9 mouse cellular contexts compared by ENCODE assay signal in genomic region chr15:31417796-31418685, GRCm38 (mm10). TPM values are rescaled to one million over a fixed set of nuclear protein-coding genes. Genes with fewer than 3 reads are reported as not detected.
A peak's percentile ranks its signal among the peaks of the same experiment; 100 is the strongest.
DNase-seq lines count a peak whose midpoint lies in the region; ATAC-seq and TF ChIP-seq lines count a peak whose summit lies in the region.
"Had no signal": no experiment of that assay in that cellular context is flagged by ENCODE, and none has a peak within 500 bp of the region (broad histone marks: within the 10 kb centered on the region; RNA-seq: fewer than 3 reads in every experiment).

No protein-coding gene starts in this region.

- no peaks in the 10 kb centered on the region for H3K27me3 ChIP-seq in heart, embryonic 11.5 days (ENCODE audit: control insufficient read depth, insufficient read depth, low read length)
- no peaks in the 10 kb centered on the region for H3K27me3 ChIP-seq in kidney, embryonic 14.5 days (ENCODE audit: control insufficient read depth, insufficient read depth, low read length)
- H3K27me3 ChIP-seq in liver, embryonic 14.5 days (ENCODE audit: control insufficient read depth, insufficient read depth, low read length), result no peaks in the 10 kb centered on the region
- no peaks in the 10 kb centered on the region for H3K27me3 ChIP-seq in neural tube, embryonic 14.5 days (ENCODE audit: control insufficient read depth, insufficient read depth, low read length)

- H3K9me3 ChIP-seq in heart, embryonic 11.5 days (replicated peaks; ENCODE audit: control insufficient read depth, low read length), result no peaks in the 10 kb centered on the region
- no peaks in the 10 kb centered on the region for H3K9me3 ChIP-seq in kidney, embryonic 14.5 days (ENCODE audit: control insufficient read depth, low read length)
- no peaks in the 10 kb centered on the region for H3K9me3 ChIP-seq in liver, embryonic 14.5 days (ENCODE audit: control insufficient read depth, low read length)
- H3K9me3 ChIP-seq in neural tube, embryonic 14.5 days (ENCODE audit: control insufficient read depth, low read length), result no peaks in the 10 kb centered on the region

- H3K9ac ChIP-seq in heart, embryonic 11.5 days (ENCODE audit: low read depth, low read length), result peak overlapping the region; percentile 28; the same call in 1 of the 2 replicates
- H3K9ac ChIP-seq in kidney, embryonic 14.5 days (ENCODE audit: low read depth, low read length), result no peak overlapping the region
- no peak overlapping the region for H3K9ac ChIP-seq in liver, embryonic 14.5 days (replicated peaks)
- no peak overlapping the region for H3K9ac ChIP-seq in neural tube, embryonic 14.5 days (replicated peaks; ENCODE audit: low read depth, low read length)

- no peak for TF ChIP-seq EP300 in liver, embryonic 14.5 days (IDR thresholded peaks at IDR 0.05; ENCODE audit: low read depth)

- peak; percentile 55; the same call in 1 of the 2 replicates for ATAC-seq in heart, embryonic 11.5 days (replicated peaks; ENCODE audit: insufficient number of reproducible peaks, low FRiP score, low TSS enrichment)
- ATAC-seq in kidney, embryonic 14.5 days (ENCODE audit: low FRiP score, low TSS enrichment), result peak; percentile 46; the same call in 1 of the 2 replicates
- ATAC-seq in liver, embryonic 14.5 days (ENCODE audit: insufficient read depth), result peak; percentile 73
- 0 out of 2 replicates have a peak, but pooled peaks have one; percentile 31 for ATAC-seq in neural tube, embryonic 14.5 days (ENCODE audit: low read depth)

- H3K27ac ChIP-seq in heart, embryonic 11.5 days (ENCODE audit: low read depth, low read length), result no peak overlapping the region
- no peak overlapping the region for H3K27ac ChIP-seq in kidney, embryonic 14.5 days (ENCODE audit: low read depth, low read length)
- H3K27ac ChIP-seq in liver, embryonic 14.5 days, result no peak overlapping the region
- no peak overlapping the region for H3K27ac ChIP-seq in neural tube, embryonic 14.5 days (ENCODE audit: low read depth, low read length)

- no peak for TF ChIP-seq CTCF in liver, embryonic 14.5 days (IDR thresholded peaks at IDR 0.05; ENCODE audit: low read depth)

- no peaks in the 10 kb centered on the region for H3K36me3 ChIP-seq in heart, embryonic 11.5 days (ENCODE audit: control insufficient read depth, insufficient read depth, low read length)
- no peaks in the 10 kb centered on the region for H3K36me3 ChIP-seq in kidney, embryonic 14.5 days (ENCODE audit: control insufficient read depth, insufficient read depth, low read length)
- H3K36me3 ChIP-seq in liver, embryonic 14.5 days (replicated peaks; ENCODE audit: control insufficient read depth, insufficient read depth, low read depth), result no peaks in the 10 kb centered on the region
- H3K36me3 ChIP-seq in neural tube, embryonic 14.5 days (ENCODE audit: control insufficient read depth, insufficient read depth, low read length), result no peaks in the 10 kb centered on the region

- H3K4me2 ChIP-seq in heart, embryonic 11.5 days, result peak overlapping the region; percentile 48
- peak overlapping the region; percentile 10; the same call in 1 of the 2 replicates for H3K4me2 ChIP-seq in kidney, embryonic 14.5 days (replicated peaks; ENCODE audit: low read depth, low read length)
- H3K4me2 ChIP-seq in liver, embryonic 14.5 days (ENCODE audit: low read depth), result peak overlapping the region; percentile 36
- peak overlapping the region; percentile 8; the same call in 1 of the 2 replicates for H3K4me2 ChIP-seq in neural tube, embryonic 14.5 days (ENCODE audit: low read depth, low read length)

- DNase-seq in left cerebral cortex, adult 18-20 months (ENCODE audit: low spot score in 2 of 2), result peak; percentile 79 to 83
- no peak for DNase-seq in left cerebral cortex, adult 11 months (ENCODE audit: low spot score)
- DNase-seq in cerebellum, adult 9-11 months, result peak; percentile 76
- DNase-seq in liver, embryonic 14.5 days (ENCODE audit: low read depth in 3 of 3, low spot score in 3 of 3), result peak in 1 of 3 experiments; percentile 17
- peak; percentile 36 for DNase-seq in testis, postnatal 14 days (ENCODE audit: low spot score)

- H3K4me1 ChIP-seq in heart, embryonic 11.5 days (ENCODE audit: control insufficient read depth, insufficient read depth, low read length), result peaks cover 10% of the 10 kb centered on the region; the same call in 1 of the 2 replicates
- 0 out of 2 replicates have a peak, but pooled peaks cover under 1% of the 10 kb centered on the region for H3K4me1 ChIP-seq in kidney, embryonic 14.5 days (ENCODE audit: control insufficient read depth, insufficient read depth, low read length)
- peaks cover 0 to 10% of the 10 kb centered on the region in 2 experiments; a peak in 3 of 4 replicates for H3K4me1 ChIP-seq in liver, embryonic 14.5 days (replicated peaks; ENCODE audit: control insufficient read depth in 2 of 2, insufficient read depth in 2 of 2, low read length in 1 of 2)
- no peaks in the 10 kb centered on the region for H3K4me1 ChIP-seq in neural tube, embryonic 14.5 days (ENCODE audit: control insufficient read depth, insufficient read depth, low read length)

- peak overlapping the region; percentile 12; the same call in 1 of the 2 replicates for H3K4me3 ChIP-seq in heart, embryonic 11.5 days (ENCODE audit: low read depth, low read length)
- H3K4me3 ChIP-seq in kidney, embryonic 14.5 days (ENCODE audit: low read length), result no peak overlapping the region
- peak overlapping the region in 1 of 2 experiments; percentile 2; a peak in 1 of 4 replicates for H3K4me3 ChIP-seq in liver, embryonic 14.5 days (ENCODE audit: insufficient read depth in 1 of 2, low read depth in 2 of 2, low read length in 2 of 2)
- H3K4me3 ChIP-seq in neural tube, embryonic 14.5 days (ENCODE audit: low read depth, low read length), result no peak overlapping the region
- H3K4me3 ChIP-seq: myocyte had no signal

- 32% methylated on average over 21 of the region's 21 CpGs for WGBS in heart, embryonic 11.5 days (ENCODE audit: insufficient replicate concordance)
- WGBS in kidney, embryonic 14.5 days, result 53% methylated on average over 21 of the region's 21 CpGs
- WGBS in liver, embryonic 14.5 days (ENCODE audit: insufficient replicate concordance), result 12% methylated on average over 21 of the region's 21 CpGs
- WGBS in neural tube, embryonic 14.5 days, result 62% methylated on average over 21 of the region's 21 CpGs

RNA-seq across cellular contexts. Expression of gene Ropn1l, which starts 35.5 kb away (rescaled TPM):
- total RNA-seq in left cerebral cortex, adult 18-20 months (2021), result 1 to 10 TPM in 1 of 2 experiments, under 1 TPM in 1; 0.40 to 1.2 TPM
- polyA plus RNA-seq in heart, embryonic 11.5 days (2014; fragmentation: Nextera tagmentation; extraction: Ambion mirVana), result 3.3 TPM in 2 replicates
- polyA plus RNA-seq in kidney, embryonic 14.5 days (2014; fragmentation: Nextera tagmentation; extraction: Ambion mirVana), result 3.8 and 3.9 TPM in 2 replicates
- 0.86 and 1.0 TPM in 2 replicates for polyA plus RNA-seq in liver, embryonic 14.5 days (2012; rRNA removed)
- 1.9 and 2.7 TPM in 2 replicates for polyA plus RNA-seq in liver, embryonic 14.5 days (2014; fragmentation: Nextera tagmentation; extraction: Ambion mirVana)
- polyA plus RNA-seq in neural tube, embryonic 14.5 days (2014; fragmentation: Nextera tagmentation; extraction: Ambion mirVana), result 1.9 TPM in 2 replicates

RNA-seq across cellular contexts. Expression of gene Ankrd33b, which starts 50.5 kb away (rescaled TPM):
- 10 to 100 TPM; 81.7 to 87.2 TPM for total RNA-seq in left cerebral cortex, adult 18-20 months (2021)
- 2.1 and 2.2 TPM in 2 replicates for polyA plus RNA-seq in heart, embryonic 11.5 days (2014; fragmentation: Nextera tagmentation; extraction: Ambion mirVana)
- 2.1 and 3.7 TPM in 2 replicates for polyA plus RNA-seq in kidney, embryonic 14.5 days (2014; fragmentation: Nextera tagmentation; extraction: Ambion mirVana)
- polyA plus RNA-seq in liver, embryonic 14.5 days (2012; rRNA removed), result 0.19 and 0.24 TPM in 2 replicates
- polyA plus RNA-seq in liver, embryonic 14.5 days (2014; fragmentation: Nextera tagmentation; extraction: Ambion mirVana), result 0.27 and 0.43 TPM in 2 replicates
- polyA plus RNA-seq in neural tube, embryonic 14.5 days (2014; fragmentation: Nextera tagmentation; extraction: Ambion mirVana), result 0.75 and 1.3 TPM in 2 replicates
